Mouse (Mus musculus) liver, embryonic 14.5 days (tissue): Measurements from ENCODE around the gene Caskin2. TPM values are rescaled to one million over a fixed set of nuclear protein-coding genes. Genes with fewer than 3 reads are reported as not detected.

Experiments used
- ATAC-seq: fragments of 200-750 bp; cut with Nextera tagmentation; 2 replicates; pipeline ENCODE4 v1.8.0; 2017; ENCODE audit warnings: moderate number of reproducible peaks, mild to moderate bottlenecking, moderate library complexity; ENCODE audit not compliant: insufficient read depth
- DNase-seq, 3 experiments: peaks; one replicate each; pipeline ENCODE4 v3.0.0-alpha.2; 2012 to 2013; ENCODE audit warnings: low read depth in 3 of 3, low spot score in 3 of 3
- H3K27ac ChIP-seq: fragments of 300-500 bp; sonication (generic); 2 replicates; pipeline ENCODE4 v1.5.1; 2014; ENCODE audit warnings: moderate library complexity, mild to moderate bottlenecking, control low read depth, inconsistent platforms
- H3K27me3 ChIP-seq: fragments of 300-500 bp; sonication (generic); 2 replicates; pipeline ENCODE4 v1.6.1; 2014; ENCODE audit warnings: mild to moderate bottlenecking, low read length, moderate library complexity; ENCODE audit not compliant: control insufficient read depth, insufficient read depth
- H3K36me3 ChIP-seq: fragments of 300-500 bp; sonication (generic); replicated peaks from 2 replicates; pipeline ENCODE4 v1.6.1; 2014; ENCODE audit warnings: low read depth; ENCODE audit not compliant: control insufficient read depth, insufficient read depth
- H3K4me1 ChIP-seq, 2 experiments: fragments of 200-500 bp in 1 of 2; fragments of 300-500 bp in 1 of 2; sonication (generic) in 1 of 2; replicated peaks; 2 replicates each; pipeline ENCODE4 v1.6.1; 2012 to 2014; ENCODE audit warnings: antibody characterized with exemption in 1 of 2, inconsistent platforms in 1 of 2, low read length in 1 of 2; ENCODE audit not compliant: control insufficient read depth in 2 of 2, insufficient read depth in 2 of 2
- H3K4me2 ChIP-seq: fragments of 300-500 bp; sonication (generic); 2 replicates; pipeline ENCODE4 v1.6.1; 2014; ENCODE audit warnings: low read depth, mild to moderate bottlenecking, control low read depth, moderate library complexity
- H3K4me3 ChIP-seq, 2 experiments: fragments of 200-500 bp in 1 of 2; fragments of 300-500 bp in 1 of 2; sonication (generic) in 1 of 2; 2 replicates each; pipeline ENCODE4 v1.5.1; 2012 to 2014; ENCODE audit warnings: low read depth in 2 of 2, low read length in 2 of 2, mild to moderate bottlenecking in 2 of 2, control low read depth in 1 of 2, inconsistent platforms in 1 of 2, moderate library complexity in 1 of 2; ENCODE audit not compliant: insufficient read depth in 1 of 2
- H3K9ac ChIP-seq: fragments of 300-500 bp; sonication (generic); replicated peaks from 2 replicates; pipeline ENCODE4 v1.6.1; 2014; ENCODE audit warnings: mild to moderate bottlenecking, control low read depth, moderate library complexity
- H3K9me3 ChIP-seq: fragments of 300-500 bp; sonication (generic); 2 replicates; pipeline ENCODE4 v1.6.1; 2016; ENCODE audit warnings: low read length, mixed read lengths; ENCODE audit not compliant: control insufficient read depth
- CTCF ChIP-seq: IDR thresholded peaks from 2 replicates; pipeline ENCODE4 v1.5.1; 2016; ENCODE audit warnings: antibody characterized with exemption, low read depth, control low read depth
- EP300 ChIP-seq: IDR thresholded peaks from 2 replicates; pipeline ENCODE4 v1.6.1; 2016; ENCODE audit warnings: antibody characterized with exemption, low read depth
- WGBS: fragments of 180-500 bp; shearing (Covaris S2); extraction: QIAGEN DNeasy Blood & Tissue Kit; methylation state at CpG from one replicate; pipeline ENCODE4 v1.1.7; 2014; ENCODE audit not compliant: insufficient replicate concordance; 5-methylcytosine and 5-hydroxymethylcytosine counted together
- polyA plus RNA-seq, 2 experiments: library from polyadenylated mRNA; depleted of rRNA in 1 of 2; stranded (reverse) in 1 of 2; unstranded in 1 of 2; fragments of >200 nt; fragmentation: Nextera tagmentation in 1 of 2; extraction: Ambion mirVana in 1 of 2; gene quantifications; 2 replicates each; pipeline versions ENCODE4 v1.2.1 to v1.2.3; 2012 to 2014

Caskin2 gene
- polyA plus RNA-seq, 2 experiments = 4.9 to 7.1 TPM

DNA sequence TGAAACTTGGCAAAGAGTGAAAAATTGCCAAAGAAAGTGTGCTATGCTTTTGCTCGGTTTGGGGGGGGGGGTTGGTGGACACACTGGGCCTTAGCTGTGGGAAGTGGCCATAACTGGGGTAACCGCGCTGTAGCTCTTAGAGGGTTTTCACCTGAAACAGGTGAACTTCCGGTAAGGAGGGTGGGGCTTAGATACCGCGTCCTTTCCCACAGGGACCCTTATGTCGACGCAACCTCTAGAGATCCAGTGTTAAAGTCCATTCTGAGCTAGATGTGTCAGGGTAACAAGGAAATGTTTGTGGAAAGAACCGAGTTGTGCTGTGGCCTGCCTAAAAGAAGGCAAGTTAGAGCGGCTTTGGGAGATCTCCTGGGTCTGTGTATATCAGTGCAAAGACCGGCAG lies 11.4 kb upstream of the Caskin2 start:
- peak overlapping the region; percentile 78 for H3K9ac ChIP-seq
- DNase-seq (no peak), ATAC-seq (no peak)
- no peaks in the 10 kb centered on the region for H3K9me3 ChIP-seq
- no peak overlapping the region for H3K27ac ChIP-seq
- TF ChIP-seq EP300 (no peak), CTCF (no peak)
- H3K4me2 ChIP-seq = peak overlapping the region; percentile 94
- H3K4me1 ChIP-seq = peaks cover 4 to 18% of the 10 kb centered on the region in 2 experiments; a peak in 3 of 4 replicates
- H3K36me3 ChIP-seq = no peaks in the 10 kb centered on the region; the same call in 1 of the 2 replicates
- peak overlapping the region; percentile 59 to 80 for H3K4me3 ChIP-seq
- 21% methylated on average over 11 of the region's 11 CpGs for WGBS
- H3K27me3 ChIP-seq = no peaks in the 10 kb centered on the region

DNA sequence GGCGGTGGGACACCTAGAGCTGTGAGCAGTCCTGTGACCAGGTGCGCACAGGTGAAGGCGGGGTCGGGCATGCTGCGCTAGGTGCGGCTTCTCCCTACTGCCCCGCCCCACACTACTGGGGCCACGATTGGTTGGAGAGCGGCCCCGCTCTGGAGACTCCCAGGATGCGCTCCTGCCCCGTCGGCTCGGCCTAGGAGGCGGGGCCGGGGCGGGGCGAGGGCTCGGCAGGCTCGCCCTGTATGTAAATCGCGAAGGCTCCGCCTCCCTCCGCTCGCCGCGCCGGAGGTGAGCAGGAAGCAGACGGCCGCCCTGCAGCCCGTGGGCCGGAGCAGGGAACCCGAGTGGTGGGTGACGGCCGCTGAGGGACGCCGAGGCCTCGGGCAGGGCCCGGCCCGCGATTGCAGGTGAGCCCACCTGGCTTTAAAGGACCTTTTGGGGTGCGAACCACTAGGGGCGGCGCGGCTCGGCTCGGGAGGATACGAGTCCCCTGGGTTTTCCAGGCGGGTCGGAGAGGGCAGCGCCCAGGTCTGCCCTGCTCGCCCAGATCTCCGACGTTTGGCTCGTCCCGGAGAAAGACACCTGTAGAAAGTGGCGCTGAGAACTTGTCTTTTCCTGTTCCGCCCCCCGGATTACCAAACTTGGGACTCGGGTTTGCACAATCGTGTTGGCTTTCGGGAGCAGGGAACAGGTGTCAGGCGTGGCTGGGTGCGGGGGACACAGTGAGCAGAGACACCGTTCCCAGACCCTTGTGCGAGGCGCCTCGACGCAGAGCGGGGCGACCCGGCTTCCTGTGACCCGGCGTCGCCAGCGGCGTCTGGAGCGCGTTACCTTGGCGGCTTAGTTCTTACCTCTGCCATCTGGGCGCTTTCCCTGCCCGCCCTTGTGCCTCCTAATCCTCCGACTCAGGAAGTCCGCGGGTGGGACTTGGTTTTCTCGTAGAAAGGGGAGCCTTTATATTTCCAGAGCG lies 10.6 kb upstream of the Caskin2 start, which contains the start of gene Llgl2:
Gene Llgl2, plus strand, starts transcription at position 276 of the 967 bp plus-strand sequence.
- peak within 1 kb of the TSS; percentile 59 to 80 for H3K4me3 ChIP-seq

GRCm38 (mm10) chr11:115821001-115821400 lies 7.6 kb upstream of the Caskin2 start:
- no peak overlapping the region for H3K4me3 ChIP-seq
- WGBS = 57% methylated on average over 4 of the region's 4 CpGs

More for the DNA sequence above, 10.6 kb upstream of the Caskin2 start, which contains the start of gene Llgl2:
- Histone ChIP-seq H3K9ac (peak within 1 kb of the TSS; percentile 78), H3K4me2 (peak within 1 kb of the TSS; percentile 94), H3K4me1 (peaks cover 4 to 12% of the 10 kb centered on the region in 2 experiments; a peak in 3 of 4 replicates), H3K27me3 (no peaks in the 10 kb centered on the region), H3K27ac (no peak within 1 kb of the TSS), H3K36me3 (no peaks in the 10 kb centered on the region; the same call in 1 of the 2 replicates), H3K9me3 (no peaks in the 10 kb centered on the region)
- peak; percentile 84 to 89 (median 86) for DNase-seq
- WGBS = under 1% methylated on average over 86 of the region's 87 CpGs
- peak; percentile 96 for ATAC-seq
- TF ChIP-seq CTCF = no peak

GRCm38 (mm10) chr11:115819915-115820623 lies 6.6 kb upstream of the Caskin2 start:
- Histone ChIP-seq H3K27me3 (no peaks in the 10 kb centered on the region), H3K9me3 (no peaks in the 10 kb centered on the region), H3K9ac (no peak overlapping the region), H3K27ac (no peak overlapping the region), H3K4me2 (no peak overlapping the region), H3K36me3 (no peaks in the 10 kb centered on the region; the same call in 1 of the 2 replicates), H3K4me3 (no peak overlapping the region), H3K4me1 (peaks cover 9 to 16% of the 10 kb centered on the region in 2 experiments)
- DNase-seq (no peak), ATAC-seq (no peak)
- 82% methylated on average over 16 of the region's 16 CpGs for WGBS
- no peak for TF ChIP-seq CTCF
- no peak for TF ChIP-seq EP300

More at GRCm38 (mm10) chr11:115821001-115821400, 7.6 kb upstream of the Caskin2 start:
- Histone ChIP-seq H3K9ac (no peak overlapping the region), H3K9me3 (no peaks in the 10 kb centered on the region), H3K36me3 (no peaks in the 10 kb centered on the region; the same call in 1 of the 2 replicates), H3K27ac (no peak overlapping the region), H3K4me2 (no peak overlapping the region), H3K27me3 (no peaks in the 10 kb centered on the region), H3K4me1 (peaks cover 4 to 9% of the 10 kb centered on the region in 2 experiments; a peak in 3 of 4 replicates)
- no peak for ATAC-seq
- TF ChIP-seq EP300 (no peak), CTCF (no peak)
- no peak for DNase-seq
